Mouse (Mus musculus): ENCODE measurements around the gene Med6. TPM values are rescaled to one million over a fixed set of nuclear protein-coding genes. Genes with fewer than 3 reads are reported as not detected.

Med6 gene
- total and polyA plus RNA-seq, 2 experiments from 2014 or later = 12.3 to 31.5 TPM

DNA sequence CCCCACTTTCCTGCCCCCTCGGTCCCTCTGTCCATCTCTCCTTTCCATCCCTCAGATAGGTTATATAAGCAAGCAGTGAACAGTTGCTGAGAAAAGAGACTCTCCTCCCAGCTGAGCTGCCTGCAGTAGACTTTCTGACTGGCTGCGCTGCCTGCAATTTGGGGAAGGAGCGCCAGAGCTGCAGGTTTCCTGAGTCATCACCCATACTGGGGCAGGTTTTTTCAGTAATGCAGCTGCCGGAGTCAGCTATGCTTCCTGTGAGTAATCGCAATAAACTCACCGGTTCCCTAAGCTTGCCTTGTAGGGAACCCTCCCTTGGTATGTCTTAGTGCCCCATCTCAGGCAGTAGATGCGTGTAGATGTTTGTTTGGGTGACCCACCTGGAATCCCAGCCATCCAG lies 22.2 kb upstream of the Med6 start:
- 71% methylated on average over 7 of the region's 7 CpGs for WGBS
- Histone ChIP-seq H3K9ac (replicated peaks; ENCODE audit: low read length) (no peak overlapping the region), H3K27ac (no peak overlapping the region), H3K27me3 (ENCODE audit: insufficient read depth, low read length) (no peaks in the 10 kb centered on the region), H3K36me3 (ENCODE audit: insufficient read depth, low read length) (no peaks in the 10 kb centered on the region), H3K4me2 (ENCODE audit: low read depth, low read length) (no peak overlapping the region), H3K9me3 (ENCODE audit: low read length) (no peaks in the 10 kb centered on the region), H3K4me1 (ENCODE audit: insufficient read depth, low read length) (no peaks in the 10 kb centered on the region), H3K4me3 (ENCODE audit: low read length) (no peak overlapping the region)
- ATAC-seq (no peak), DNase-seq (ENCODE audit: low spot score) (no peak)
- no peak for TF ChIP-seq CTCF (IDR thresholded peaks at IDR 0.05; ENCODE audit: low read depth)

DNA sequence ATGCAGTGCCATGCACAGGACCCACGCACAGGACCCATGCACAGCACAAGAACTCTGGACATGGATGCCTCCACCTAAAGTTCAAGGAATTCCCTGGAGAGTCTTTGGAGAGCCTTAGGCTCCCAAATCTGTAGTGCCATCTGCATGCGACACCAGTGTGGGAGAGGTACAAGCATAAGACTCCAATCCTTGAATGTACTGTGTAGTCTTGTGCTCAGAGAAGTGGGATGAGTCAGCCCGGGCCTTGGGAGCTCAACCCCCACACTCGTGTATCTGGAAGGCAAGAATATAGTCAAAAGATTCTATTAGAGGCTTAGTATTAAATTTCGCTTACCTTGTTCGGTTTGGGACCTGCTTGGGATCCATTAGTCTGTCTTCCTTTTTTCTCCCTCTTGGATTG lies 21.0 kb upstream of the Med6 start:
- DNase-seq (ENCODE audit: low spot score) (no peak), ATAC-seq (no peak)
- no peak overlapping the region for H3K4me2 ChIP-seq (ENCODE audit: low read depth, low read length)
- no peaks in the 10 kb centered on the region for H3K4me1 ChIP-seq (ENCODE audit: insufficient read depth, low read length)
- H3K9me3 ChIP-seq (ENCODE audit: low read length) = no peaks in the 10 kb centered on the region
- H3K4me3 ChIP-seq (ENCODE audit: low read length) = no peak overlapping the region
- no peaks in the 10 kb centered on the region for H3K27me3 ChIP-seq (ENCODE audit: insufficient read depth, low read length)
- no peaks in the 10 kb centered on the region for H3K36me3 ChIP-seq (ENCODE audit: insufficient read depth, low read length)
- H3K27ac ChIP-seq = no peak overlapping the region
- TF ChIP-seq CTCF (IDR thresholded peaks at IDR 0.05; ENCODE audit: low read depth) = no peak
- no peak overlapping the region for H3K9ac ChIP-seq (replicated peaks; ENCODE audit: low read length)
- WGBS = 81% methylated on average over 6 of the region's 6 CpGs

DNA sequence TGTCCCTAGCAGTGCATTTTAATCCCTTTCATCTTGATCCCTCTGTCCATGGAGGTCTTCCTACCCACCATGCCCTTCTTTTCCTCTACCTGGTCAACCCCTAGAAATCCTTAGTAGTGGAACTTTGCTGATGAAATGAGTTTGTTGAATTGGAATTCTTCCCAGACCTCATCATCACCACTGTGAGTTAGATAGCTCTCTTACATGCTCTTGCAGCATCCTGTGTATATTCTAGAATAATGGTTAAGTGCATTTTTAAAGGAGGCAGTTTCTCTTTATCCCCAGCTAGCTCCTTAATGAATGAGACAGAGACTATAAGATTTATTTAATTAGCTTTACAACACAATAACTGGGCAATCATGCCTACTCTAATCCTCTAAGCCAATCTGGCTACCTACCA lies 14.6 kb upstream of the Med6 start:
- no peak for DNase-seq (ENCODE audit: low spot score)
- no peaks in the 10 kb centered on the region for H3K27me3 ChIP-seq (ENCODE audit: insufficient read depth, low read length)

DNA sequence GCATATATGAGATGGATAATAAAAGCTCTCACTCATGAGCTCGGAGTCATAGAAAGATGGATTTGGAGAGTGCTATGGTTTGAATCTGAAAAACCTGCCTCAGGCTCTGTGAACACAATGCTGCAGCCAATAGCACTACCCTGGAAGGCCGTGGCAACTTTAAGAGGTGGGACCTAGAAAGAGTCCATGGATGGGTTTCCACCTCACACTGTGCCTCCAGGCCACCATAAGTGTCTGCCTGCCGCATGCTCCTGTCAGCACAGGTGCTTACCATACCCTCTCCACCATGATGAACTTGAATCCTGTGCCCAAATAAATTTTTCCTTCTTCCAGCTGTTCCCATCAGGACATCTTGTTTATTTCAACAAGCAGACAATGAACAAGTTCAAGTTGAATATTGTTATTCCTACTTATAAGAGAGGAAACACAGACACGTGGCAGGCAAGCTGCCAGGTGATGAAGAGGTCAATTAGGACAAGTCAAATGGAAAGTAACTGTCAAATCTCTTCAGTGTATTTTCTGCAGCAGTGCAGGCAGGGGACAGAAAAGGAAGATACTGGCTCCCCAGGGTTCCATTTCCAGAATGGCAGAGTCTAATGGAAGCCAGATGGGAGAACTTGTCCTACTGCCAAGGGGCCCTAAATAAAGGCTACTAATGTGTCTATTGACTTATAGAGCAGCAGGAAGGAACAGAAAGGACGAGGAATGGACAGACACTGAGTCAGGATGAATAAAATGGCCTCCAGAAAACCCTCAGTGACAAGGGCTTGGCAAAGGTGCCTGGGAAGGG lies 10.4 kb upstream of the Med6 start:
- H3K9ac ChIP-seq (replicated peaks; ENCODE audit: low read length) = no peak overlapping the region
- WGBS = 48% methylated on average over 5 of the region's 5 CpGs
- DNase-seq (ENCODE audit: low spot score) = peak; percentile 51
- H3K4me2 ChIP-seq (ENCODE audit: low read depth, low read length) = no peak overlapping the region
- no peak for TF ChIP-seq CTCF (IDR thresholded peaks at IDR 0.05; ENCODE audit: low read depth)
- no peak for ATAC-seq
- no peak overlapping the region for H3K4me3 ChIP-seq (ENCODE audit: low read length)
- H3K27ac ChIP-seq = no peak overlapping the region
- 0 out of 2 replicates have a peak, but pooled peaks cover 2% of the 10 kb centered on the region for H3K27me3 ChIP-seq (ENCODE audit: insufficient read depth, low read length)
- no peaks in the 10 kb centered on the region for H3K36me3 ChIP-seq (ENCODE audit: insufficient read depth, low read length)
- no peaks in the 10 kb centered on the region for H3K9me3 ChIP-seq (ENCODE audit: low read length)
- no peaks in the 10 kb centered on the region for H3K4me1 ChIP-seq (ENCODE audit: insufficient read depth, low read length)

More for the DNA sequence above, 14.6 kb upstream of the Med6 start:
- Histone ChIP-seq H3K27ac (no peak overlapping the region), H3K4me1 (ENCODE audit: insufficient read depth, low read length) (no peaks in the 10 kb centered on the region), H3K4me3 (ENCODE audit: low read length) (no peak overlapping the region), H3K9ac (replicated peaks; ENCODE audit: low read length) (no peak overlapping the region), H3K4me2 (ENCODE audit: low read depth, low read length) (no peak overlapping the region), H3K36me3 (ENCODE audit: insufficient read depth, low read length) (no peaks in the 10 kb centered on the region), H3K9me3 (ENCODE audit: low read length) (no peaks in the 10 kb centered on the region)
- TF ChIP-seq CTCF (IDR thresholded peaks at IDR 0.05; ENCODE audit: low read depth) = no peak
- no peak for ATAC-seq

DNA sequence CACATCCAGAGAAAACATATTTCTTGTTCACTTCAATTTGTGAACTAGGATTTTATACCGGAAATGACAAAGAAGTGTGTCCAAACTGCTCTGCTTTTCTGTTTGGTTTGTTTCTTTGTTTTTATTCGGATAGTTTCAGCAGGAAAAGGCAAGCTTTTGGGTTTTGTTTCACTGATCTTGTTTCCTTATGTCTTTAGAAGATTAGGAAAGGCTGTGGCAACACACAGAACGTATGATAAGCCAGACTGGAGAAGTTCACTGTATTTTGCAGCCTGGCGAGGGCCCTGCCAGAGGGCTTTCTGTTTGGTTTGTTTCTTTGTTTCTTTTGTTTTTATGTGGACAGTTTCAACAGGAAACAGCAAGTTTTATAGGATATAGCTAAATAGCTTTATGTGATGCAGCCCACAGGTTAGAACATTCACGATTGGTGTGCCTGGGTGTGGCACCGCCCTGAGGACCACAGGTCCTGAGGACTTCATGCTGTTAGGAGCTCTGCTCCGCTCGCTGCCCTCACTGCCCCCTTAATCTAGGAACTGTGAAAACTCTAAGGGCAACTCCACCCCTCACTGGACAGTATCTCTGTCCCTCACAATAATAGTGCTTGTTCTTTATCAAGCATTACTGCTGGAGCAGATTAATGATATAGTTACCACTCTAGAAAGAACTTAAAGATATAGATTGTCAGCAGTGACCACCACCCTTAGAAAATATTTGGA lies 1.9 kb upstream of the Med6 start:
- WGBS = 81% methylated on average over 8 of the region's 8 CpGs
- H3K9ac ChIP-seq (replicated peaks; ENCODE audit: low read length) = no peak overlapping the region
- no peaks in the 10 kb centered on the region for H3K4me1 ChIP-seq (ENCODE audit: insufficient read depth, low read length)
- no peaks in the 10 kb centered on the region for H3K36me3 ChIP-seq (ENCODE audit: insufficient read depth, low read length)
- 0 out of 2 replicates have a peak, but pooled peaks cover 3% of the 10 kb centered on the region for H3K27me3 ChIP-seq (ENCODE audit: insufficient read depth, low read length)
- DNase-seq (ENCODE audit: low spot score) = no peak
- no peaks in the 10 kb centered on the region for H3K9me3 ChIP-seq (ENCODE audit: low read length)
- TF ChIP-seq CTCF (IDR thresholded peaks at IDR 0.05; ENCODE audit: low read depth) = no peak
- no peak overlapping the region for H3K4me3 ChIP-seq (ENCODE audit: low read length)
- H3K4me2 ChIP-seq (ENCODE audit: low read depth, low read length) = no peak overlapping the region
- ATAC-seq = no peak
- H3K27ac ChIP-seq = no peak overlapping the region

DNA sequence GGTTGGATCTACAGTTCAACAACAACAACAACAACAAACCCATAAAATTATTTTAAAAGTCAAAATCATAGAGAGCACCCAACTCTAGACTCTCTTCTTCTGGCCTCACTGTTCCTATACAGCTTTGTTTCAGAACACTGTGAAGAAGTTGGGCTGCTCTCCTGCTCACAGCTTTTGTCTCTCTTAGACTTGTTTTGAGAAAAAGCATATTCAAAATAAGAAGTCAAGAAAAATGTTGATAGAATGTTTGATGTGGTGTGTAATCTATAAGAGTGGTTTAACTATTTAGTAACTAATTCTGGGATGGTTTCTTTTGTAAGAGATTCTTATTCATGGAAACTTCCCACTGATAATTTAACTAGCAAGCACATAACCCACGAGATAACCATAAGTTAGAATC lies 26.4 kb downstream of the Med6 start, which contains the start of gene Adam21:
Gene Adam21, minus strand, starts transcription at position 101 of the 400 bp plus-strand sequence.
- Histone ChIP-seq H3K9ac (replicated peaks; ENCODE audit: low read length) (no peak within 1 kb of the TSS), H3K9me3 (ENCODE audit: low read length) (no peaks in the 10 kb centered on the region), H3K27ac (no peak within 1 kb of the TSS), H3K4me1 (ENCODE audit: insufficient read depth, low read length) (no peaks in the 10 kb centered on the region), H3K4me2 (ENCODE audit: low read depth, low read length) (no peak within 1 kb of the TSS), H3K4me3 (ENCODE audit: low read length) (no peak within 1 kb of the TSS), H3K27me3 (ENCODE audit: insufficient read depth, low read length) (no peaks in the 10 kb centered on the region), H3K36me3 (ENCODE audit: insufficient read depth, low read length) (peaks cover 5% of the 10 kb centered on the region; the same call in 1 of the 2 replicates)
- DNase-seq (ENCODE audit: low spot score) (no peak), ATAC-seq (no peak)
- TF ChIP-seq CTCF (IDR thresholded peaks at IDR 0.05; ENCODE audit: low read depth) = no peak
- WGBS = 88% methylated on average over 1 of the region's 1 CpGs
